ENCODE assay signal across 30 mouse cellular contexts in genomic region chr3:37476485-37476884, GRCm38 (mm10). TPM values are rescaled to one million over a fixed set of nuclear protein-coding genes. Genes with fewer than 3 reads are reported as not detected.
DNase-seq lines count a peak whose midpoint lies in the region; ATAC-seq and TF ChIP-seq lines count a peak whose summit lies in the region.
"Had no signal": no experiment of that assay in that cellular context is flagged by ENCODE, and none has a peak within 500 bp of the region (broad histone marks: within the 10 kb centered on the region; RNA-seq: fewer than 3 reads in every experiment).

No protein-coding gene starts in this region.

- H3K9ac ChIP-seq in midbrain, embryonic 15.5 days: no peak overlapping the region
- H3K9ac ChIP-seq: heart, embryonic 13.5 days; midbrain, embryonic 13.5 days; neural tube, embryonic 13.5 days; stomach, embryonic 15.5 days had no signal

- H3ac ChIP-seq in myocyte (ENCODE audit: control insufficient read depth, insufficient read length): no peak overlapping the region

- H3K36me3 ChIP-seq in myocyte (ENCODE audit: control insufficient read depth, insufficient read depth): no peaks in the 10 kb centered on the region
- H3K36me3 ChIP-seq in midbrain, embryonic 15.5 days (replicated peaks): peaks cover 3% of the 10 kb centered on the region; the same call in 1 of the 2 replicates

- ATAC-seq in activated CD4-positive, CD25-positive, alpha-beta regulatory T cell, adult 4 months: peak; percentile 61
- no peak for ATAC-seq in midbrain, embryonic 15.5 days (replicated peaks)
- ATAC-seq: forebrain, embryonic 14.5 days; hindbrain, postnatal 0 days; midbrain, embryonic 13.5 days; Patski had no signal

- 23% methylated on average over 1 of the region's 1 CpGs for WGBS in lung, adult 2 months
- WGBS in midbrain, embryonic 15.5 days: 80% methylated on average over 1 of the region's 1 CpGs

- DNase-seq in lung, adult 2 months: no peak
- DNase-seq in lung, postnatal 4 days: no peak
- no peak for DNase-seq in cerebellum, postnatal 36 days
- no peak for DNase-seq in lung, postnatal 14 days
- DNase-seq: adrenal gland, adult 8-10 months; cerebellum, adult 18-20 months; cerebellum, postnatal 14 days; gastrocnemius, adult 2 months; heart, adult 18-20 months; heart, postnatal 14 days; kidney, adult 18-20 months; left cerebral cortex, postnatal 4 days; liver; lung, postnatal 10 days; right cerebral cortex, adult 18-20 months; right cerebral cortex, postnatal 4 days; thymus, adult 2 months; thymus, postnatal 4 days had no signal

- TF ChIP-seq CTCF in lung, adult 2 months (IDR thresholded peaks at IDR 0.05; ENCODE audit: insufficient read depth, low read length): no peak

- peaks cover 11% of the 10 kb centered on the region; the same call in 1 of the 2 replicates for H3K4me1 ChIP-seq in lung, adult 2 months (ENCODE audit: control insufficient read depth, insufficient read depth, low read length)
- no peaks in the 10 kb centered on the region for H3K4me1 ChIP-seq in midbrain, embryonic 15.5 days
- H3K4me1 ChIP-seq: heart, embryonic 13.5 days; midbrain, embryonic 13.5 days; neural tube, embryonic 13.5 days; stomach, embryonic 15.5 days had no signal

- H3K27me3 ChIP-seq in myocyte (ENCODE audit: control insufficient read depth, insufficient read depth, insufficient read length): no peaks in the 10 kb centered on the region
- H3K27me3 ChIP-seq in midbrain, embryonic 15.5 days (replicated peaks): no peaks in the 10 kb centered on the region
- H3K27me3 ChIP-seq: heart, embryonic 13.5 days; megakaryocyte, embryonic 14.5 days; midbrain, embryonic 13.5 days; neural tube, embryonic 13.5 days; Patski; stomach, embryonic 15.5 days had no signal

- H3K4me3 ChIP-seq in lung, adult 2 months (replicated peaks; ENCODE audit: extremely low read depth, low read depth, low read length): peak overlapping the region; percentile 16
- no peak overlapping the region for H3K4me3 ChIP-seq in myocyte
- H3K4me3 ChIP-seq in midbrain, embryonic 15.5 days: no peak overlapping the region
- H3K4me3 ChIP-seq: heart, embryonic 13.5 days; left cerebral cortex, adult 2 months; midbrain, embryonic 13.5 days; neural tube, embryonic 13.5 days; stomach, embryonic 15.5 days had no signal

- no peaks in the 10 kb centered on the region for H3K9me3 ChIP-seq in midbrain, embryonic 15.5 days
- H3K9me3 ChIP-seq: heart, embryonic 13.5 days; megakaryocyte, embryonic 14.5 days; midbrain, embryonic 13.5 days; neural tube, embryonic 13.5 days; stomach, embryonic 15.5 days had no signal

- TF ChIP-seq POLR2A in lung, adult 2 months (IDR thresholded peaks at IDR 0.05; ENCODE audit: borderline replicate concordance, extremely low read depth, low read depth, low read length): no peak
- TF ChIP-seq POLR2A in myocyte (IDR thresholded peaks at IDR 0.05; ENCODE audit: insufficient read length, low read depth): no peak

- H3K4me2 ChIP-seq in myocyte (ENCODE audit: low read depth): peak overlapping the region; percentile 35
- no peak overlapping the region for H3K4me2 ChIP-seq in midbrain, embryonic 15.5 days
- H3K4me2 ChIP-seq: heart, embryonic 13.5 days; midbrain, embryonic 13.5 days; neural tube, embryonic 13.5 days; stomach, embryonic 15.5 days had no signal

- no peak overlapping the region for H3K27ac ChIP-seq in midbrain, embryonic 15.5 days
- H3K27ac ChIP-seq: heart, embryonic 13.5 days; hindbrain, postnatal 0 days; left cerebral cortex, adult 2 months; midbrain, embryonic 13.5 days; neural tube, embryonic 13.5 days; stomach, embryonic 15.5 days had no signal

- H3K79me2 ChIP-seq in myocyte (ENCODE audit: control insufficient read depth, insufficient read depth): no peaks in the 10 kb centered on the region

TF ChIP-seq in myocyte, 11 proteins besides CTCF, POLR2A, EP300 and RAD21:
- TF ChIP-seq MYOD1 (IDR thresholded peaks at IDR 0.05; ENCODE audit: control insufficient read depth in 1 of 3, insufficient read length in 2 of 3, low read depth in 2 of 3) (no peak), REST (IDR thresholded peaks at IDR 0.05; ENCODE audit: insufficient read depth, insufficient read length) (no peak), CEBPB (IDR thresholded peaks at IDR 0.05; ENCODE audit: insufficient read depth, poor library complexity, severe bottlenecking) (no peak), MAX (IDR thresholded peaks at IDR 0.05; ENCODE audit: low read depth) (no peak), POLR2AphosphoS2 (IDR thresholded peaks at IDR 0.05; ENCODE audit: insufficient read length, low read depth) (no peak), TCF3 (IDR thresholded peaks at IDR 0.05; ENCODE audit: insufficient read length, low read depth) (no peak), USF1 (IDR thresholded peaks at IDR 0.05; ENCODE audit: low read depth) (no peak), E2F4 (IDR thresholded peaks at IDR 0.05; ENCODE audit: insufficient read depth) (no peak), MYOG (IDR thresholded peaks at IDR 0.05; ENCODE audit: control insufficient read depth in 1 of 3, insufficient read depth in 1 of 3, insufficient read length in 2 of 3, low read depth in 2 of 3) (no peak), TCF12 (IDR thresholded peaks at IDR 0.05; ENCODE audit: insufficient read depth, poor library complexity, severe bottlenecking) (no peak), SRF (IDR thresholded peaks at IDR 0.05; ENCODE audit: control insufficient read depth, insufficient read length, low read depth) (no peak)
TF ChIP-seq in myocyte: peak in this region for 0.

RNA-seq across cellular contexts. Expression of gene Nudt6, which starts 56.5 kb away (rescaled TPM):
- polyA plus RNA-seq in lung, adult 2 months (2012; rRNA removed): 11.1 TPM in 2 replicates
- polyA plus RNA-seq in activated CD4-positive, CD25-positive, alpha-beta regulatory T cell, adult 4 months (2017; shearing (Covaris generic)): 10 to 100 TPM; 10.9 to 16.7 TPM
- polyA plus RNA-seq in myocyte (2012; fragmentation: generic; extraction: Trizol): 10.8 TPM
- 8.0 and 9.7 TPM in 2 replicates for polyA plus RNA-seq in midbrain, embryonic 15.5 days (2015; fragmentation: Nextera tagmentation; extraction: Ambion mirVana)

RNA-seq across cellular contexts. Expression of gene Spata5, which starts 56.8 kb away (rescaled TPM):
- 0.92 and 2.4 TPM in 2 replicates for polyA plus RNA-seq in lung, adult 2 months (2012; rRNA removed)
- polyA plus RNA-seq in activated CD4-positive, CD25-positive, alpha-beta regulatory T cell, adult 4 months (2017; shearing (Covaris generic)): 10 to 100 TPM; 24.6 to 30.7 TPM
- polyA plus RNA-seq in myocyte (2012; fragmentation: generic; extraction: Trizol): 24.2 TPM
- polyA plus RNA-seq in midbrain, embryonic 15.5 days (2015; fragmentation: Nextera tagmentation; extraction: Ambion mirVana): 27.4 and 36.2 TPM in 2 replicates
